Mouse (Mus musculus) CH12.LX (cell line): ENCODE measurements around the gene Fhit. TPM values are rescaled to one million over a fixed set of nuclear protein-coding genes. Genes with fewer than 3 reads are reported as not detected.

Experiments used
- DNase-seq: peaks from one replicate; pipeline ENCODE4 v3.0.0-alpha.2; 2013; ENCODE audit errors: extremely low read depth
- H3K27ac ChIP-seq: 2 replicates; pipeline ENCODE4 v1.5.1; 2012; ENCODE audit warnings: low read depth, mild to moderate bottlenecking, control low read depth, moderate library complexity; ENCODE audit not compliant: insufficient read depth
- H3K27me3 ChIP-seq: replicated peaks from 2 replicates; pipeline ENCODE3; 2012; ENCODE audit warnings: inconsistent platforms
- H3K36me3 ChIP-seq, 2 experiments: replicated peaks in 1 of 2; 2 replicates each; pipeline versions ENCODE3 to v1.6.1; 2012; ENCODE audit warnings: inconsistent platforms in 1 of 2, low read length in 1 of 2, mild to moderate bottlenecking in 1 of 2, mixed read lengths in 1 of 2, moderate library complexity in 1 of 2; ENCODE audit not compliant: control insufficient read depth in 1 of 2, insufficient read depth in 1 of 2
- H3K4me1 ChIP-seq, 2 experiments: 2 replicates each; pipeline ENCODE4 v1.6.1; 2012; ENCODE audit warnings: inconsistent platforms in 1 of 2, moderate library complexity in 1 of 2; ENCODE audit not compliant: insufficient read depth in 2 of 2, control insufficient read depth in 1 of 2
- H3K4me2 ChIP-seq: 2 replicates; pipeline ENCODE4 v1.6.1; 2012; ENCODE audit warnings: low read depth, mild to moderate bottlenecking, control low read depth; ENCODE audit not compliant: poor library complexity, insufficient read depth, severe bottlenecking
- H3K4me3 ChIP-seq, 3 experiments: fragments of 150-350 bp in 1 of 3; sonication (generic) in 1 of 3; replicated peaks in 1 of 3; 2 replicates each; pipeline versions ENCODE3 to v1.5.1; 2011 to 2012; ENCODE audit warnings: low read depth in 2 of 3, low read length in 2 of 3, mild to moderate bottlenecking in 2 of 3, moderate library complexity in 2 of 3, control low read depth in 1 of 3, improper control_type of control experiment in 1 of 3, inconsistent platforms in 1 of 3, mixed read lengths in 1 of 3; ENCODE audit not compliant: poor library complexity in 1 of 3
- H3K79me2 ChIP-seq: replicated peaks from 2 replicates; pipeline ENCODE4 v1.6.1; 2012; ENCODE audit warnings: mild to moderate bottlenecking, moderate library complexity; ENCODE audit not compliant: control insufficient read depth, poor library complexity, insufficient read depth, severe bottlenecking; ENCODE audit errors: extremely low read depth
- H3K9ac ChIP-seq: 2 replicates; pipeline ENCODE4 v1.6.1; 2012; ENCODE audit warnings: low read depth, mild to moderate bottlenecking, control low read depth, moderate library complexity; ENCODE audit not compliant: insufficient read depth
- H3K9me3 ChIP-seq: replicated peaks from 2 replicates; pipeline ENCODE3; 2012; ENCODE audit warnings: low read length, inconsistent platforms, mixed read lengths
- BHLHE40 ChIP-seq: IDR thresholded peaks from 2 replicates; pipeline ENCODE4 v1.6.1; 2011; ENCODE audit warnings: mild to moderate bottlenecking, low read depth, low read length, improper control_type of control experiment
- CTCF ChIP-seq, 2 experiments: IDR thresholded peaks in 1 of 2; conservative IDR thresholded peaks in 1 of 2; 2 replicates each; pipeline ENCODE4 v1.5.1; 2011 to 2012; ENCODE audit warnings: low read depth in 2 of 2, low read length in 2 of 2, improper control_type of control experiment in 1 of 2, inconsistent platforms in 1 of 2, mild to moderate bottlenecking in 1 of 2, moderate library complexity in 1 of 2
- EP300 ChIP-seq: IDR thresholded peaks from 2 replicates; pipeline ENCODE4 v1.6.1; 2011; ENCODE audit warnings: low read length, improper control_type of control experiment
- GABPA ChIP-seq: IDR thresholded peaks from 2 replicates; pipeline ENCODE4 v1.6.1; 2012; ENCODE audit warnings: low read depth, low read length, improper control_type of control experiment, inconsistent platforms; ENCODE audit not compliant: insufficient replicate concordance
- HCFC1 ChIP-seq: IDR thresholded peaks from 2 replicates; pipeline ENCODE4 v1.6.1; 2012; ENCODE audit warnings: low read depth, mild to moderate bottlenecking, inconsistent platforms, low read length, improper control_type of control experiment
- IRF4 ChIP-seq: IDR thresholded peaks from 2 replicates; pipeline ENCODE4 v1.6.1; 2014; ENCODE audit warnings: low read depth, mild to moderate bottlenecking, inconsistent platforms, low read length, improper control_type of control experiment
- JUN ChIP-seq: IDR thresholded peaks from 2 replicates; pipeline ENCODE4 v1.6.1; 2011; ENCODE audit warnings: low read depth, mild to moderate bottlenecking, low read length, improper control_type of control experiment, moderate library complexity; ENCODE audit not compliant: insufficient read depth
- KAT2A ChIP-seq: IDR thresholded peaks from 2 replicates; pipeline ENCODE4 v1.6.1; 2012; ENCODE audit warnings: low read length, improper control_type of control experiment, inconsistent platforms; ENCODE audit not compliant: insufficient replicate concordance
- MAFK ChIP-seq: IDR thresholded peaks from 2 replicates; pipeline ENCODE4 v1.6.1; 2011; ENCODE audit warnings: low read length, improper control_type of control experiment; ENCODE audit not compliant: insufficient replicate concordance
- MAX ChIP-seq: IDR thresholded peaks from 2 replicates; pipeline ENCODE4 v1.6.1; 2011; ENCODE audit warnings: low read length, improper control_type of control experiment
- MAZ ChIP-seq: IDR thresholded peaks from 2 replicates; pipeline ENCODE4 v1.6.1; 2012; ENCODE audit warnings: low read depth, mild to moderate bottlenecking, inconsistent platforms, low read length, improper control_type of control experiment, moderate library complexity
- MEF2A ChIP-seq: IDR thresholded peaks from 2 replicates; pipeline ENCODE4 v1.6.1; 2014; ENCODE audit warnings: low read depth, mild to moderate bottlenecking, inconsistent platforms, low read length, improper control_type of control experiment, borderline replicate concordance
- MYC ChIP-seq: IDR thresholded peaks from 2 replicates; pipeline ENCODE4 v1.6.1; 2011; ENCODE audit warnings: low read depth, mild to moderate bottlenecking, improper control_type of control experiment, low read length
- NELFE ChIP-seq: IDR thresholded peaks from 2 replicates; pipeline ENCODE4 v1.6.1; 2011; ENCODE audit warnings: low read depth, low read length, improper control_type of control experiment
- PAX5 ChIP-seq: IDR thresholded peaks from 2 replicates; pipeline ENCODE4 v1.6.1; 2012; ENCODE audit warnings: low read length, inconsistent platforms, mixed read lengths
- POLR2A ChIP-seq: IDR thresholded peaks from 2 replicates; pipeline ENCODE4 v1.6.1; 2011; ENCODE audit warnings: low read depth, mild to moderate bottlenecking, improper control_type of control experiment, low read length
- POLR2AphosphoS2 ChIP-seq: IDR thresholded peaks from 2 replicates; pipeline ENCODE4 v1.6.1; 2011; ENCODE audit warnings: low read depth, low read length, improper control_type of control experiment
- RAD21 ChIP-seq: IDR thresholded peaks from 2 replicates; pipeline ENCODE4 v1.6.1; 2011; ENCODE audit warnings: low read depth, mild to moderate bottlenecking, low read length, improper control_type of control experiment, moderate library complexity
- RCOR1 ChIP-seq: conservative IDR thresholded peaks from 2 replicates; pipeline ENCODE4 v1.6.1; 2012; ENCODE audit warnings: low read depth, mild to moderate bottlenecking, inconsistent platforms, low read length, improper control_type of control experiment
- SMC3 ChIP-seq: IDR thresholded peaks from 2 replicates; pipeline ENCODE4 v1.6.1; 2011; ENCODE audit warnings: low read depth, low read length, improper control_type of control experiment
- TBP ChIP-seq: conservative IDR thresholded peaks from 2 replicates; pipeline ENCODE4 v1.6.1; 2011; ENCODE audit warnings: low read depth, low read length, improper control_type of control experiment
- UBTF ChIP-seq: IDR thresholded peaks from 2 replicates; pipeline ENCODE4 v1.6.1; 2012; ENCODE audit warnings: low read depth, mild to moderate bottlenecking, inconsistent platforms, low read length, improper control_type of control experiment, moderate library complexity
- USF1 ChIP-seq: IDR thresholded peaks from 2 replicates; pipeline ENCODE4 v1.6.1; 2014; ENCODE audit warnings: low read depth, mild to moderate bottlenecking, inconsistent platforms, low read length, improper control_type of control experiment
- ZC3H11A ChIP-seq: IDR thresholded peaks from 2 replicates; pipeline ENCODE4 v1.6.1; 2012; ENCODE audit warnings: low read depth, mild to moderate bottlenecking, inconsistent platforms, low read length, improper control_type of control experiment
- ZNF384 ChIP-seq: IDR thresholded peaks from 2 replicates; pipeline ENCODE4 v1.6.1; 2012; ENCODE audit warnings: low read depth, low read length, improper control_type of control experiment, inconsistent platforms
- dilution Hi-C: fragments of 300-500 bp; cut with MboI; formaldehyde crosslinking; loops from 2 replicates; pipeline ENCODE4 v1.14.3; 2020; ENCODE audit warnings: low sequenced_read_pairs; ENCODE audit not compliant: extremely low pct_unique_long_range_greater_than_20kb, extremely low pct_ligation_motif_present
- in situ Hi-C: fragments of 300-500 bp; cut with MboI; formaldehyde crosslinking; loops from 3 replicates; pipeline ENCODE4 v1.14.3; 2019; ENCODE audit warnings: low sequenced_read_pairs, low pct_ligation_motif_present, low pct_unique_long_range_greater_than_20kb, mixed read lengths
- polyA plus RNA-seq: library from polyadenylated mRNA; unstranded; fragments of >175 nt; gene quantifications from 2 replicates; pipeline ENCODE4 v1.2.1, GENCODE M21; 2012; ENCODE audit warnings: low read depth; ENCODE audit not compliant: insufficient read length
- total RNA-seq, 2 experiments: library from RNA; depleted of rRNA; stranded (reverse); fragments of 300-350 nt in 1 of 2; fragments of >200 nt in 1 of 2; gene quantifications; 2 replicates each; pipeline ENCODE4 v1.2.3; 2012 to 2014

Gene Fhit
- total and polyA plus RNA-seq, 3 experiments, result 0.64 to 1.9 (median 0.64) TPM

DNA sequence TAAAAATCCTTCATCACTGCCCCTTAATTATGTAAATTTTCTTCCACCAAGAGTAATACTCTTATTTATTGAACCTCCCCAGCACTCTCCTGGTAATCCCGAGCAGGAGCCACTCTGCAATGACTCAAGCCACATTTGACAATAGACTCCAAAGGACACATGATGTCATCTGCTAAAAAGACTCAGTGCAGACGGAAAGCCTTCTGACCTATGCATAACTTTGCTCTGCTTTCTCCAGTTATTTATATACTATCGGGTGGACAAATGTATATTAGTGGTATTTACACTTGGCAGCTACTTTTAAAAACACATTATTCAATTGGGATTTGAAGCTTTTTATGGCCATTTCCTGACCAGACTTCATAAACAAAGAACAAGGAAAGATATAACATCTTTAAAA lies 304.2 kb downstream of the Fhit start:
- no peaks in the 10 kb centered on the region for H3K9me3 ChIP-seq
- H3K36me3 ChIP-seq, result no peaks in the 10 kb centered on the region
- no peak overlapping the region for H3K9ac ChIP-seq
- no peaks in the 10 kb centered on the region for H3K27me3 ChIP-seq
- no peak for DNase-seq
- H3K79me2 ChIP-seq, result no peaks in the 10 kb centered on the region
- no peaks in the 10 kb centered on the region; a peak in 1 of 4 replicates for H3K4me1 ChIP-seq
- H3K4me2 ChIP-seq, result no peak overlapping the region
- no peak for TF ChIP-seq MAX
- no peak for TF ChIP-seq MYC
- TF ChIP-seq RAD21, result no peak
- TF ChIP-seq BHLHE40, result no peak
- TF ChIP-seq UBTF, result no peak
- no peak for TF ChIP-seq ZNF384
- no peak for TF ChIP-seq NELFE
- no peak for TF ChIP-seq CTCF (conservative IDR thresholded peaks at IDR 0.05 in 1 of 2, IDR thresholded peaks at IDR 0.05 in 1 of 2; ENCODE audit: low read depth in 2 of 2, low read length in 2 of 2)
- TF ChIP-seq POLR2AphosphoS2, result no peak
- TF ChIP-seq USF1, result no peak
- TF ChIP-seq HCFC1, result no peak
- no peak for TF ChIP-seq KAT2A
- no peak for TF ChIP-seq IRF4
- TF ChIP-seq EP300, result no peak
- TF ChIP-seq ZC3H11A, result no peak
- TF ChIP-seq RCOR1, result no peak
- no peak for TF ChIP-seq PAX5
- no peak for TF ChIP-seq JUN
- no peak for TF ChIP-seq TBP
- no peak for TF ChIP-seq MAZ
- TF ChIP-seq, all 38 proteins: peak for 0
- in situ Hi-C loops (no loop called here), dilution Hi-C loops (no loop called here)
- Histone ChIP-seq H3K27ac (no peak overlapping the region), H3K4me3 (no peak overlapping the region)

GRCm38 (mm10) chr14:10851936-10852335 lies 309.9 kb downstream of the Fhit start:
- no peak overlapping the region for H3K4me3 ChIP-seq
- H3K79me2 ChIP-seq, result no peaks in the 10 kb centered on the region
- H3K27ac ChIP-seq, result no peak overlapping the region
- H3K4me2 ChIP-seq, result no peak overlapping the region
- no peaks in the 10 kb centered on the region for H3K27me3 ChIP-seq
- no peaks in the 10 kb centered on the region for H3K4me1 ChIP-seq
- H3K9ac ChIP-seq, result no peak overlapping the region
- H3K9me3 ChIP-seq, result no peaks in the 10 kb centered on the region
- no peak for DNase-seq
- dilution Hi-C loops, result no loop called here
- H3K36me3 ChIP-seq, result no peaks in the 10 kb centered on the region
- in situ Hi-C loops, result no loop called here
- TF ChIP-seq RAD21 (no peak), POLR2A (no peak), GABPA (no peak), MAFK (no peak), SMC3 (no peak), MEF2A (no peak)
